Mouse (Mus musculus) spleen, adult 2 months (tissue): ENCODE data around the gene Them7. TPM values are rescaled to one million over a fixed set of nuclear protein-coding genes. Genes with fewer than 3 reads are reported as not detected.

Source experiments
- DNase-seq, 2 experiments: peaks; one replicate each; pipeline versions ENCODE4 v3.0.0 to v3.0.0-alpha.2; 2012 to 2021; ENCODE audit warnings: low spot score in 2 of 2, low read depth in 1 of 2
- H3K27ac ChIP-seq: fragments of 200-500 bp; 2 replicates; pipeline ENCODE4 v1.5.1; 2012; ENCODE audit warnings: low read length, inconsistent platforms; ENCODE audit not compliant: insufficient read depth
- H3K27me3 ChIP-seq: fragments of 200-500 bp; 2 replicates; pipeline ENCODE4 v1.6.1; 2012; ENCODE audit warnings: mild to moderate bottlenecking, moderate library complexity, low read length, inconsistent platforms; ENCODE audit not compliant: control insufficient read depth, insufficient read depth
- H3K36me3 ChIP-seq: fragments of 200-500 bp; 2 replicates; pipeline ENCODE4 v1.6.1; 2012; ENCODE audit warnings: mild to moderate bottlenecking, low read length, inconsistent platforms; ENCODE audit not compliant: control insufficient read depth, insufficient read depth
- H3K4me1 ChIP-seq: fragments of 200-500 bp; 2 replicates; pipeline ENCODE4 v1.6.1; 2011; ENCODE audit warnings: inconsistent platforms; ENCODE audit not compliant: control insufficient read depth, insufficient read depth, insufficient read length
- H3K4me3 ChIP-seq: fragments of 200-500 bp; 2 replicates; pipeline ENCODE4 v1.5.1; 2011; ENCODE audit warnings: mild to moderate bottlenecking, inconsistent platforms; ENCODE audit not compliant: insufficient read depth, insufficient read length; ENCODE audit errors: extremely low read depth
- CTCF ChIP-seq: fragments of 200-500 bp; IDR thresholded peaks from 2 replicates; pipeline ENCODE4 v1.5.1; 2011; ENCODE audit warnings: mild to moderate bottlenecking, inconsistent platforms; ENCODE audit not compliant: insufficient read depth, insufficient read length, insufficient replicate concordance; ENCODE audit errors: extremely low read depth
- POLR2A ChIP-seq: fragments of 200-500 bp; IDR thresholded peaks from 2 replicates; pipeline ENCODE4 v1.6.1; 2011; ENCODE audit warnings: low read depth, low read length, inconsistent platforms
- WGBS: fragments of 180-500 bp; shearing (Covaris S2); methylation state at CpG from one replicate; pipeline ENCODE4 v1.1.7; 2018; 5-methylcytosine and 5-hydroxymethylcytosine counted together
- polyA plus RNA-seq: library from polyadenylated mRNA; depleted of rRNA; stranded (reverse); fragments of >200 nt; gene quantifications from 2 replicates; pipeline ENCODE4 v1.2.3, GENCODE M21; 2012

The Them7 gene
- polyA plus RNA-seq, 1 experiment: 0.57 TPM

DNA sequence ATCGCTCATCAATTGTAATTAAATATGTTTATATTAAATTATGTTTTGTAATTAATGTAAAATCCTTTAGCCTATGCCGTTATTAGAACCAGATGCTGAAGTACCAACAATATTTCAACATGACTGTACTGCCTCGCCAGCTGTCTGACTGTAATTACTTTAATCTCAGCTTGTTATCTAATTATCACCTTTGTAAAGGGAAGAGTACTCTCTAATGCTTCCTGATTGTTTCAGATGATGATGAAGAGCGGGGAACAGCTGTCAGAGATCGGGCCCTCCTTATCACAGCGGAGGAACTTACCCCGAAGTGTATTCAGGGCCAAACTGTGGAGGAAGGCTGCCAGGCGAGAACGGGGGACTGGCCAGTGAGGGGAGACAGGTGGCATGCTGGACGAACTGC lies 77.4 kb downstream of the Them7 start:
- no peak overlapping the region for H3K27ac ChIP-seq
- no peak overlapping the region for H3K4me3 ChIP-seq
- H3K4me1 ChIP-seq: no peaks in the 10 kb centered on the region
- H3K27me3 ChIP-seq: no peaks in the 10 kb centered on the region
- no peak for TF ChIP-seq POLR2A
- no peak for TF ChIP-seq CTCF
- no peak for DNase-seq
- no peaks in the 10 kb centered on the region for H3K36me3 ChIP-seq
- WGBS: 78% methylated on average over 10 of the region's 10 CpGs

DNA sequence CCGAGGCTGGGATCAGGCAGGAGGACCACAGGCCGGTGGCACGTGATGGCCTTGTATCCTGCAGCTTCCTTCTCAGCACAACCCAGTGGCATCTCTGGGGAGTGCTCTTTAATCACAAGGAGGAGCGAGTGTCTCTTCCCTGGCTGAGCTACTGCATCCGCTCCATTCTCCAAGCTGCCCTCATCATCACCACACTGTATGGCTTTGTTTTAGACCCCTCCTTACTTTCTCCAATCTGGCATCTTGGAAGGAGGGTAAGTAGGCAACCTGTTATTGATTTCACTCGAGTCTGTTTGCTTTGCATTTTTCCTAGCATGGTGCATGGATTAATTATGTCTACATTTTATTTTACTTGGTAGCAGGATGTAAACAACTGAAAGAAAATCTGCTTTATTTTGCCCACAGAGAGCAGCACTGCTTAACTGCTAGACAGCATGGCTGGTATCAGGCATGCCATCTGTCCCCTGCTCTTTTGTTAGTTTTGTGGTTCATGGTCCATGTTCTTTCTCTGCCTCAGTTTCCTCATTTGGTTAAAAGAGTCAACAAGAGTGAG lies 79.9 kb downstream of the Them7 start:
- WGBS: 81% methylated on average over 6 of the region's 6 CpGs
- no peak for DNase-seq
- Histone ChIP-seq H3K4me1 (no peaks in the 10 kb centered on the region), H3K27me3 (no peaks in the 10 kb centered on the region), H3K27ac (no peak overlapping the region), H3K36me3 (no peaks in the 10 kb centered on the region), H3K4me3 (no peak overlapping the region)
- no peak for TF ChIP-seq CTCF
- TF ChIP-seq POLR2A: no peak

DNA sequence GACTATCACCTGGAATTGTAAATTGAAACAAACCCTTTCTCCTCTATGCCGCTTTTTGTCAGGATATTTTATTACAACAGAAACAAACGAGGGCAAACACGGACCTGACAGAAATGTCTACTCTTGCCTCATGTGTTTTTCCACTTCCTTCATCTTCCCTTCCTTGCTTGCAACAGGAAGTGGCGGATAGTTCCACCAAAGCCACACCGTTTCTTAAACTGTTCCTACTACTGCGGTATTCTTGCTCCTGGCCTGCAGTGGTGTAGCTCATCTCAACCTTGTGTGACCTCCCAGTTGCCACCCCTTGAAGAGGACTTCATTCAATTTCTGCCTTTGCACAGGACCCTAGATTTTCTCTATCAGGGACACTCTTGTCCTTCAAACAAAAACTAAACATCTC lies 81.8 kb downstream of the Them7 start:
- WGBS: 57% methylated on average over 6 of the region's 6 CpGs
- no peaks in the 10 kb centered on the region for H3K4me1 ChIP-seq
- H3K36me3 ChIP-seq: no peaks in the 10 kb centered on the region
- no peak for DNase-seq
- TF ChIP-seq POLR2A: no peak
- TF ChIP-seq CTCF: no peak
- no peak overlapping the region for H3K27ac ChIP-seq
- H3K27me3 ChIP-seq: no peaks in the 10 kb centered on the region
- no peak overlapping the region for H3K4me3 ChIP-seq

DNA sequence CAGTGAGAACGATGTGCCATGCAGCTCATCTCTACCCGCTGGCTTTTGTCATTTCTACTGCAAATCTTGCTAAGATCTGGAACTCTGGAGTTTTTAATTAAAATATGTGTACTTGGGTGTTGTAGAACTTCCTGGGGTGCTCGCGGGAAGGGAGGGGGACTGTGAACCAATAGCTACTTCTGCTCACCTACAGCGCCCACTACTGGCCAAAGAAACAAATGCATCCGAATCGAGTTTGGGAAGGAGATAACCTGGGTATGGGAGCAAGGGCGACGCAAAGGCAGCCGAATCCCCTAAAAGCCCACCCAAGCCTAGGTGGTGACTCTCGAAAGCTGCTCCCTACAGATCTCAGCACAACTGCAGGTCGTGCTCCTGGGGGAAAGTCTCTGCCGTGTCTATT lies 87.3 kb downstream of the Them7 start:
- DNase-seq: no peak
- TF ChIP-seq POLR2A (no peak), CTCF (no peak)
- 82% methylated on average over 13 of the region's 13 CpGs for WGBS
- Histone ChIP-seq H3K4me3 (no peak overlapping the region), H3K4me1 (no peaks in the 10 kb centered on the region), H3K36me3 (no peaks in the 10 kb centered on the region), H3K27ac (no peak overlapping the region), H3K27me3 (no peaks in the 10 kb centered on the region)

DNA sequence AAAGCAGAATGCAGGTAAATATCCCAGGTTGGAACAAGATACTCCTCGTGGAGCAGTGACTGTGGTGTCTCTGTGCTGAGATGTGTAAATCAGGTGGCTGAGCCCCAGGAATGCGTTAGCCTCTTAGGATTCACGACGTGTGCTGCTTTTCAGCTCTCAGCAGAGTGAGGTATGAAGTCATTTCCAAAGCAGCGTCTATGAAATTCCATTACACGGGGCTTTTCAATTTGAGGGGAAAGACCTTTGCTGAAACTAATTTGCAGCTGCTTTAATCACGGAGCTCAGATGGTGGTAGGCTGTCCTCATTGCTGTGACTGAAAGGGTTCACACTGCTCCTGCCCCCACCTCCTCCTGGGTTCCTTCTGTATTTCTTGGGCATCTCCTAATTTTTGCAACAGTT lies 87.9 kb downstream of the Them7 start:
- 72% methylated on average over 7 of the region's 7 CpGs for WGBS
- Histone ChIP-seq H3K27me3 (no peaks in the 10 kb centered on the region), H3K27ac (no peak overlapping the region), H3K36me3 (no peaks in the 10 kb centered on the region), H3K4me3 (no peak overlapping the region), H3K4me1 (no peaks in the 10 kb centered on the region)
- no peak for DNase-seq
- TF ChIP-seq POLR2A: no peak
- TF ChIP-seq CTCF: no peak

DNA sequence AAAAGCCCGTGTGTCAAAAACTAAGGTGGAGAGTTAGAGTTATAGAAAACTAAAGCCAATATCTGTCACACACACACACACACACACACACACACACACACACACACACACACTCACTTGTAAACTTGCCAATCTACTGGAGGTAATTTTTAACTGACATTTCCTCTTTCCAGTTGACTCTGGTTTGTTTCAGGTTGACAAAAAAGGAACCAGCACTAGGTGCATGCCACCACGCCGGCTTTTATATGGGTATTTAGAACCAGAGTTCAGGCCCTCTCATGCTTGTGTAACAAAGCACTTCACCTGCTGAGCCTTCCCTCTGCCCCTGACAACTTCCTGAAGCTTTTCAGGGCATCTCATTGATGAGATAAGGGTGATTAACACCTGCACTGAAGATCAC lies 89.0 kb downstream of the Them7 start:
- no peak overlapping the region for H3K4me3 ChIP-seq

DNA sequence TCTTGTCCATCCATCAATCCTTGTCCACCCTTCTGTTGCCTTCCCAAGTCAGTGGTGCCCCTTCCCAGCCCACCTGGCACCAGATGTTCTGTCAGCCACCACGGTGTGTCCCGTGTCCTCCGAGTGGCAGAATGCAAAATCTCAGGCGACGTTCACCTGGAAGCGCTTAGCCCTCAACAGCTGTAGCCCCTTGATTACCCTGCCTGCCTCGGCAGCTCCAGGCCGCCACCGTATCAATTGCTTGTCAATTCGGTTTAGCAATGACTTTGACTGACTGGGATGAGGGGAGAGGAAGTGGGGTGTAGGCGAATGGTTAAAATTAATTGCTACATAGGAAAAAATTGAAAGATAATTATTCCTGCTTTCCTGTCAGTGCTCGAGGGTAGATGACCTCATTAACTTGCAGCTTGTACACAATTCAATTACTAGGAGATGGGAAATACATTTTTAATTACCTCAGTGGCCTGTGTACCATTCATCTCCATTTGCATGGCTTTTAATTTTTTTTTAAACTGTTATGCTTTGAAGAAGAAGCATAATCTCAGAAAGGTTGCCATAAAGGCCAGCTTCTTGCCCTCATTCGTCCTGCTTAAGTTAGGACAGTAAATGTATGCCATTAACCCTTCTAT lies 93.5 kb downstream of the Them7 start:
- no peak for DNase-seq
- WGBS: 80% methylated on average over 13 of the region's 13 CpGs
- no peaks in the 10 kb centered on the region for H3K36me3 ChIP-seq
- TF ChIP-seq CTCF (no peak), POLR2A (no peak)
- H3K4me1 ChIP-seq: no peaks in the 10 kb centered on the region
- H3K27me3 ChIP-seq: no peaks in the 10 kb centered on the region
- no peak overlapping the region for H3K27ac ChIP-seq
- H3K4me3 ChIP-seq: no peak overlapping the region

More for the DNA sequence above, 89.0 kb downstream of the Them7 start:
- no peaks in the 10 kb centered on the region for H3K36me3 ChIP-seq
- no peak for DNase-seq
- no peak for TF ChIP-seq CTCF
- no peaks in the 10 kb centered on the region for H3K27me3 ChIP-seq
- H3K4me1 ChIP-seq: no peaks in the 10 kb centered on the region
- no peak overlapping the region for H3K27ac ChIP-seq
- 16% methylated on average over 3 of the region's 3 CpGs for WGBS
